Mouse (Mus musculus): ENCODE data around the gene Skap2.

The Skap2 gene

DNA sequence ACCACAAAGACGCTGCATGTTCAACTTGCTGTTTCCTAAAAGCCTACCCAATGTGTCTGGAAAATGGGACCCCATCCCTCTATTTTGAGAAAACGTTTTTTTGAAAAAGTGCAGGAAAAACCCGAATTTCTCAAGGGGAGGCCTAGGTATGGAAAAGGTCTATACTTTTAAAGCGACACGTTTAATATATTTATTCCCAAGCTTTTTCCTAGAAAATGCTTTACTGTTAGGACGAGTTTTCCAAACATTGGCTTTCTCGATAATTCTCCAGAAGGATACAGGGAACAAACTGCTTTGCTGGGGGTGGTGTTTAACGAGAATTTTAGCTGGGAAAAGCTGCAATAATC is 6.8 kb downstream of the Skap2 start:
- no peak for DNase-seq (ENCODE audit: low spot score)

DNA sequence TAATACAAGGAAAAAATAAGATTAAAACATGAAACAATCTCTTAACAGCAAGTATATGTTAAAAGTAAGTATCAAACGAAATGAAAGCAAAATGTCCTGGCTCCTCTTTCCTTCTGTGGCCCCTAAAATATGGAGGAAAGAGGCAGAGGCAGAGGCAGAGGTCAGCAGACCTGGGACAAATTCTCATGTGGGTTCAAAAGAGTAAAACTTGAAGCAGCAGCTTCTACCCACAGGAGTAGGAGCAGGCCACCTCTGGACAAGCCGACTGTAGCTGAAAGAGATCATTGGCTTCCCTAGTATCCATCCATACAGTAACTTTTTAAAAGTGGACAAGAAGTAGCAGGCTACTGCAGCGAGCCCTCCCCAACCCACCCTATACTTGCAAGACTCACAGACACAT is 7.4 kb downstream of the Skap2 start:
- DNase-seq (ENCODE audit: low spot score), result no peak

DNA sequence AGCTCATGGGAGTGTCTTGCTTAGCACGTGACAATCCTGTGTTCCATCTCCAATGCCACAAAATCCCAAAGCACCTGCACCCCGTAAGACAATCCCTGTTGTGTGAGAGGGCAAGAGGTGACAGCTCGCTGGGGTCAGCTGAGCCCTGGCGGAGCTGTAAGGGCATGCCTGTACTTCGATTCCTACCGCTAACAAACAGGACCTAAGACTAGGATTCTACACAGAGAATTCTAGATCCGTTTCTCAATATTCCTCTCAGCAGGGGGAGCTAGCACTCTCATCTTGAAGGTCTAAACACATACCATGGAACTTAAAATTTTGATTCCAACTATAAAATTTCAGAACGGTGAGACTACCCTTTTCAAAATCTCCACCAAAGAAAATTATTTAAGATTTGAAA is 9.7 kb downstream of the Skap2 start:
- DNase-seq (ENCODE audit: low spot score), result no peak

DNA sequence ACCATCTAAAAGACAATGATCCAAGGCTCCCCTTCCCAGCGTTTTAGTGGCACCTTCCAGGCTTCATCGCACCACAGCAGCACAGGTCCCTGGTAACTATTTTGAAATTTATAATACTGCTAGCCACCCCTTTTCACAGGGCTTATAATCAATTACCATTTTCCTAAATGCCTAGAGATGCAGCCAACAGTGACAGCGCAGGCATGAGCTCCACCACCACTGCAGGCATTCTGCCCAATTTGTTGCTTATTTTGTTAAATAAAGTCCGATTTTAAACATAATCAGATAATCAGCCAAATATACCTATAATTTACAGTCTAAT is 13.2 kb downstream of the Skap2 start:
- no peak for DNase-seq (ENCODE audit: low spot score)

DNA sequence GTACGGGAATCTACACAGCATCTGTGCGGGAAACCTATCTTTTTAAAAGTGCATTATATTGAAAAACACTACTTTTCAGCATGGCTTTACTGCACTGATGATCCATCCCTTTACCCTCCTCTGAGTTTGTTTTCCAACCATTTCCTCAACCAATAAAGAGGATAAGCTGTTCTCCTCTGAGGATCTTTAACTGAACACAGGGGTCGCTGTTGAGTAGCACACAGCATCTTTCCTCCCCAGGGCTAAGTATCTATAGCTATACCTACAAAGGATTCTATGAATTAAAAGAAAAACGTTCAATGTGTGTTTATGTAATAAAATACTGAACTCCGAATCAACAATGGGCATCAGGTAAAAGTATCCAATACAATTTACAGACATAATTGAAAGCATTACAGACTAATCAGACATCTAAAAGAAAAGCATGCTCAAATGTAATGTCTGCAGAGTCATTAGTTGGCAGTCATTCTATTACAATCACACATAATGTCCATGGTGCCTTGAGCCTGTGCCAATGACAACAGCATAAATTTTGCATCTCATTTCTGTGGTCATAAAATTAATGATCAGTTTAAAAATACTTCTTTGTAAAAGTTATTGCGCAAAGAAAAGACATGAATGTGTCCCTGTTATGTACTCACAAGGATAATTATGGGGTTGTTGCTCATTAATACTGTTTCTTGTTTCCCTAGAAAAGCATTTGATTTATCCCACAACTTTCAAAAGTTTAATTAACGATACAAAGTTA is 13.8 kb downstream of the Skap2 start:
- DNase-seq (ENCODE audit: low spot score), result no peak

DNA sequence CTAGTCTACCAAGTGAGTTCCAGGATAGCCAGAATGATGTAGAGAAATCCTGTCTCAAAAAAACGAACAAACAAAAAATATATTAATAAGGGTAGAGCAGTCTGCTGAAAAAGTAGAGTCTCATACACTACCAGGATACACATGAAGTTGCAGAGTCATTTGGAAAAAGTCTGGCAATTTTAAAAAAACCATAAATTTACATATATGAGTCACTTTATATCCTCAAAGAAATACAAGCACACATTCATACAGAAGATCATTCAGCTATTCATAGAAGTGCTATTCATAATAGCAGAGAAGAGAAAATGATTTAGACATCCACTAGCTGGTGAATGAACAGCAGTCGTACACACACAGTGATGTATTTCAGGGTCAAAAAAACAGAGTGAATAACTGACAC is 24.4 kb downstream of the Skap2 start:
- DNase-seq (ENCODE audit: low spot score), result no peak

DNA sequence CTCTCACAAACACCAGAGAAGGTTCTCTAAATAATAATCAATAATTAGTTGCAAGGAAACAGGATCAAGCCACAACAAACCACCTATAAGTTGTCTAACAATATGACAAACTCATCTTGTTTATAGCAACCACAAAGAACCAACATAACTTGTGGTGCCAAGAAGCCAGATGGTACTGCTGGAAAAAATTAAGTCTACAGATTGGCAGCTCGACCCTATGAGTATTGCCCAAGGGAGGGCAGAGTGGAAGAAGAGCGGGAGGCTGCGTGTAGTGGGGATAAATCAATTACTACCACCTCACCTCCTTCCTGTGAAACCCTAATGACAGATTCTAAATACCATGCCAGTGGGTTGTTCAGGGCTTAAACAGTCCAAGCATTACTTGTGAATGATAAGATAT is 34.7 kb downstream of the Skap2 start:
- DNase-seq (ENCODE audit: low spot score), result no peak

DNA sequence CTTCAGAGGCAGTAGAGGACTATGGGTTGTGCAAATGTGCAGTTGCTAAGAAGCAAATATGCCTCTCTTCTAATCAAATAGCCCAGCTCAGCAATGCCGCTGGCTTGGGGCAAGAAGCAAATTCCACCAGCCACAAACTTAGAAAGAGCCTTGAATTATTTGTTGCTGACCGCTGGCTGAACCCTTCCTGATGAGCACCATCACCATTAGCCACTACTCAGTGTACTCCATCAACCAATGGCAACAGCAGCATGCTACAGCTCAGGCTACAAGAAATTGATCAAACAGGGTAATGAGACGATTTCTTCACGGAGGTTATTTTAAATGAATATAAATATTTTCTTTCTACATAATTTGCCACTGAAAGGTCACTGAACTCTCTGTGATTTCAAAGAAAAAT is 36.6 kb downstream of the Skap2 start:
- DNase-seq (ENCODE audit: low spot score), result no peak

DNA sequence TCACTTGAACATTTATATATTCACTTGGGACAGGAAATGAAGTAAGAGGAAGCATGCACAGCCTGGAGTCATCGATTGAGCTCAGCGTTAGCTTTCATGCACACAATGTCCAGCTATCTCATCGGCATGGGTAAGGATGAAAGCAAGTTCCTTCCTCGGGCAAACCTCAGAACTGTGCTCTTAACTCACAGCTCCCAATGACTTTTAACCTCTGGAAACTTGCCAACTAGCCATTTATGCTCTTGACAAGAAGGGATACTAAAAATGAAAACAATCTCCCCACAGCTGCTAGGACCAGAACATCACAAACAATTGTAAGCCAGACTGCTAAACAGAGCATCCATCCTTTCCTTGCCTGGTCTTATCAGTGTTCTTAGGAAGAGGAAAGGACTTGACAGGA is 53.4 kb downstream of the Skap2 start:
- no peak for DNase-seq (ENCODE audit: low spot score)

DNA sequence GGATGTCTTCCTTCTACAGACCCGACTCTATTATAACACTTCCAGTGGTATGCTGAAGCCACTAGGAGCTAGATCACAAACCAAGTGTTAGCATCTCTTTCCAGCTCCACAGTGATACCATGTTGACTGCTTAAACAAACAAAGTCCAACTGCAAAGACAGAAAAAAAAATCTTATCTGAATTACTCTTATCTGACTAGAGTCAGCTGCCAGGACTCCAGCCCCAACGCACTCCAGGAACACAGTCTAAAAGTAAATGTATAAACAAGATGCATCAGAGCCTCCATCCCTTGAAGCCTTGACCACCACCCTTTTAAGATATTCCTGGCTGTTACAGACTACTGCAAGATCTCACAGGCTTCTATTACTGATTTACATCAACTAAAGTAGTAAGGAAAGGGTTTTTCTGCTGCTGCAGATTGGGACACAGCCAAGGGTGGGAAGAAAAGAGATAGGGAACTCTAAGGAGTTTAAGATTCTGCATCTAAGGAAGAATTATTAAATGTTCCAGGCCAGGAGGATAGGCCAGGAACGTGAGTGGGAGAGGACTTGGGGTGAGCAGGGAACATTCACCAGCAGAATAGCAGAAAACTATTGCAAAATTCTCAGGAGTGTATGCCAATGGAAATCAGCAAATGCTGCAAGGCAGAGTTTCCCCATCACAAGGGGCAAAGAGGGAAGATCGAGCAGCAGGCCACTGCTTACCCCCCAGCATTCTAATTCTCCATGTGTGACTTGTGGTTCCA is 56.1 kb downstream of the Skap2 start:
- DNase-seq (ENCODE audit: low spot score), result no peak

DNA sequence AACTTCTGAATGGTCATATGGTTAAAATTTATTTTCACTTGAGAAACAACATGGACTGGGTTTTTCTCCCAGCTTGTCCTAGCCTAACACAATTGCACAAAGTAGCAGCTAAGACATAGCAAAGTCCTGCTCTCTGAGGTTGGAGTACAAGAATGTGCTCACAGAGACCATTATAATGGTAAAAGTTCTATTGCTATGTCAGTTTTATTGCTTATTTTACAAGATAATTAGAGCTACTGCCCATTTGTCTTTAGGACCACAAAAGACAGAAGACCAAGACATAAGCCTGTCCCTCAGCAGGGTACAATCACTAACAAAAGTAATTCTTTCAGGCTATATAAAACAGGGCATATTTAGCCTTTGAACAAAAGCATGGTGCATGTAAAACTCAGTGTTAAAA is 64.7 kb downstream of the Skap2 start:
- no peak for DNase-seq (ENCODE audit: low spot score)

DNA sequence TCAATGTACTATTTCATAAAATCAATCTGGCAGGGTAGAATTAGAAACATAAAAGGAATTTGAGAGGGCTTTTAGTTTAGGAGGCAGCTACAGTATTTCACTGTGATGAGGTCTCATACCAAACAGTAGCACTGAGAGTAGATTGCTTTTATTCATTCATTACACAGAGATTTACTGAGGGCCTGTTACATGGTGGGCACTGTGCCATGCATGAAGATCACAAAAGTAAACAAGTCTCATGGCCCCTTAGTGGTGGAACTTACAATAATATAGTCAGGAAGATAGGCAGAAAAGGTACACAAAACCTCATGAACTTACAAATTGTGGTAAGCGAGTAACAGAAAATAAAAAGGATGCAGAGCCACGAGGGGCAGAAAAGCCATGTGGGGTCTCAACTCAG is 67.4 kb downstream of the Skap2 start:
- no peak for DNase-seq (ENCODE audit: low spot score)

DNA sequence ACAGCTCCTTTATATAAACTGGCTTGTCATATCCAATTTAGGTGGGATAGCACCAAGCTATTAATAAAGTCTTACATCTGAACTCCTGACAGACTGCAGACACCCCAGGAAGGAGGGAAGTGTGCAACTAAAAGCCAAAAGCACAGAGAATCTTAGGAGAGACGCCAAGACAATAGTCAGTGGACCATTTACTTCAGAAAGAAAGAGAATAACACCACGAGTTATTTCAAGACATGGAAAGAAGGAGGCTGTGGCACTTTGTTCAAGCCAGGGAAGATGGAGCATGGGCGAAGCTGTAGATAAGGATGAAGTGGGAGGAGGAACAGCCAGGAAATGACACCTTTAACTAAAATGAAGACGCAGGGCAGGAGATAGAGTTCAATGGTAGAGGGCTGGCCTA is 78.4 kb downstream of the Skap2 start:
- DNase-seq (ENCODE audit: low spot score), result no peak

DNA sequence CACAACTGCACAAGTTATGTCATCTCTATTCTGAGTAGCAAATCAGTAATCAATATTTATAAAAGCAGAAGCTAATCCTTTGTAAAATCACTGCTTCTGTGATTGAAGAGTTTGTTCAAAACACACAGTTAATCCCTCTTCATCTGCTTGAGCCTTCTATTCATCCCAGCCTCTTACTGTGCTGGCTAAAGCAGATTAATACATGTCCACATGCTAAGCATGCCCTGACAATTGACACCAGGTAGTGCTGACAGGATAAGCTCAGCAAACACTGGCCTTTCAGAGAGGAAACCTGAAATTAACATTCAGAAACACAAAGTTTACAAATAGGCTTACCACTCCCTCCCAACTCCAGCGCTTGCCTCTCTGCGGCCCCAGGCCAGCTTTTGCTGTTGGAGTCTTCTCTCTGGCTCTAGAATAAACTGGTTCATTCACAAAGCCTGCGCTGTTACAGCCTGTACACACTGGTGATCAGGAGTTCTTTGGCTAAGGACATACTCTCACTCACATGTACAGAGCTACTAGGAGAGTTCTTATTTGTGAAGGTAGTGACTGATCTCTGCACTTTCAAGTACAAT is 79.2 kb downstream of the Skap2 start:
- DNase-seq (ENCODE audit: low spot score), result no peak

DNA sequence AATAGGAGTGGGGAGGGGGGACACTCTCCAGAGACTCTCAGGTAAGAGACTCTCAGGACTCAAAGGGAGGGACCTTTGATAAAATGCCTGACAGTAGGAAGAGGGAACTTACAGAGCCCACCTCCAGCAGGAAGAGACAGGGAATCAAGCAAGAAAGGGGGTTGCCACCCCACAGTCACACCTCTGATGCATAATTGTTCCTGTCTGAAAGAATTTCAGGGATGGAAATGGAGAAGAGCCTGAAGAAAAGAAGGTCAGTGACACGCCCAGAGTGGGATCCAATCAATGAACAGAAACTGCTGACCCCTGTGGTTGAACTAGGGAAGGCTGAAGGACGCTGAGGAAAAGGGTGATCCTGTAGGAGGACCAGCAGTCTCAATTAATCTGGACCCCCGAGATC is 85.2 kb downstream of the Skap2 start:
- no peak for DNase-seq (ENCODE audit: low spot score)

DNA sequence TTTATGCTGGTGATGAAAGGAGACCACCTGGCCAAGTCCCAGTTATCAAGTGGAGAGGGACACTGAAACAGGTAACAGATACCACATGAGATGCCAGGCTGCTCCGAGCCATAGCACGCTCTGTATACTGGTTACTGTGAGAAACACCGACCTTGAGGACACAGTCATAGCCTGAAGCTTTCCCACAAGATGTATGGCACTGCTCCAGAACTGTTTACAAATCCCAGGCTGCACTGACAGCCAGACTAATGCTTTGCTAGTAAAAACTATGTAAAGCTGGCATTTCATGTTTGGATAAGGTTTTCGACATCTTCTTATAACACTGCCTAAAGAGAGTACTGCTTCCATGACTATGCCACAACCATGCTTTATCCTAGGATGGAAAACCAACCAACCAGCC is 90.5 kb downstream of the Skap2 start:
- no peak for DNase-seq (ENCODE audit: low spot score)

DNA sequence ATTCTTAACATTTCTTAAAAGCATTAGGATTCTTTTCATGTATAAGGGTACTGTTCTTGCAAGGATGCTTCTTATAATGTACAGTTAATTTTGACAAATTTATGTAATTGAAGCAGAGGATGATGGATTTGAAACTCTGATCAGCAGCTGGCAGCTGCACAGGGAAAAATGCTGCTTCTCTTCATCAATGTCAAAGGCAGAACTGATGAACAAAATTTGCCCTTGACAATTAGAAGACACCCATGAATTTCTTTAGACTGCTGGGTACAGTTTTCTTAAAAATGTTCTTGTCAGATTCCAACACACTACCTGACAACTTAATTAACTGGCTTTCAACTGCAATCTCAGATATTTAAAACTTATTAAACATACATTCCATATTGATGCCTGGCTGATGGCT is 103.9 kb downstream of the Skap2 start:
- DNase-seq (ENCODE audit: low spot score), result no peak

DNA sequence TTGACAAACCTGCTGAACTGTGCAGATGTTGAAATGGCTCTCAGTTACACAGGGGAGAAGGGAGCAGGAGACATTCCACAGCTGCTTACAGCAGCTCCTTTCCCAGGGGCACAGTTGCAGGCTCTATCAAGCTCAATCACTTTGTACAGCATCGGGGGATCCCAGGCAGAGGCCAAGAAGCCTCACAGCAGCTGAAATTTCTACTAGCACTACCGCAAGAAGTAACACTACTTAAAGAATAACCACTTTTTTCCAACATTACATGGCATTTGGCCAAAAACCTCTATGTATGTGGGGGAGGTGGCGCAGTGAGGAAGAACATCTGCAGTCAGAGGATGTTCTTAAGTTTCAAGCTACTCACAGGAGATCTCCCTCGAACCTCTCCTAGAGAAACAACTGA is 106.7 kb downstream of the Skap2 start:
- DNase-seq (ENCODE audit: low spot score), result no peak

DNA sequence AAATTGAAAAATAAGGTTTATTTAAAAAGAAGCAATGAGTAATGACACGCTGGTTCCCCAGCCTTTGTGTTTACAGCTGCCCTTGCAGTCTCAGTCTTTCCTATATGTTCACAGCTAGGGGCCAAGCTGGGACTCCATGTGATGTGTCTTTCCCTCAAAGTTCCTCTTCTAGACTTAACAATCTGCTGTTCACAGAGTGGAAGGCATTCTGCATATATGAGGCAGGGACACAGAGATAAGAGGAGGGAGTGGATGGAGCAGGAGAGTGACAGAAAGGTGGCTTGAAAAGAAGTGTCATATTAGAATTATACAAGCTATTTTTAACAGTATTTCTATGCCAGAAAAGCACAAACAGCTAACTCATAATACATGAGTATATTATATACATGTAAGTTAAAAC is 110.8 kb downstream of the Skap2 start:
- DNase-seq (ENCODE audit: low spot score), result no peak

DNA sequence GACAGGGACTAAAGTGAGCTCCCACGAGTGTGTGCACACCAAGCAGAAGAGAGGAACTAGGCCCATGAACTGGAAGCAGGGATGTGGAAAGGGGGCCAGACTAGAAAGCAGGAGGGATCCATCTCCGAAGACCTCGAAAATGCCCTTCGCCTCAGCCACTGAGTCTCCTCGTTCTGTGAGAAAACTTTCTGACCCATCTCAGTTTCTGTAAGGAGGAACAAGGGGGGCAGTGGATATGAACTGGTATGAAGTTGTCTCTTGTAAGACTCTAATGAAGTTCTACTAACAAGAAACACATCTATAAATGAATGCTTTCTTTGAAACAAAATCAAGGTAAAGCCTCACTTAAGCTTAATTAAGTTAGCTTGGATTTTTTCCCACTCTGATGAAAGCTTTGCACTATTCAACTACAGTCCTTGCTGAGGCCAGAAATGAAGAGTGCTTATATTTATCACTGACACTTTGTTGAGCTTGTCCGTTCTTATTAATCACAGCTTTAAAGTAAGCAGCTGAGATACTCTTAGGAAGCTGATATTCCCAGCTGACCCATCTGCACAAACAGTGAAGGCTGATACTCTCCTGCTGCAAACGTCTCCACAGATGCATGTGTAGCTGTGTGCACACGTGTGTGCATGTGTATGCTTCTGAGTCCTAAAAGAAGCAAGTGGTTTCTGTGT is 113.9 kb downstream of the Skap2 start:
- DNase-seq (ENCODE audit: low spot score), result no peak

DNA sequence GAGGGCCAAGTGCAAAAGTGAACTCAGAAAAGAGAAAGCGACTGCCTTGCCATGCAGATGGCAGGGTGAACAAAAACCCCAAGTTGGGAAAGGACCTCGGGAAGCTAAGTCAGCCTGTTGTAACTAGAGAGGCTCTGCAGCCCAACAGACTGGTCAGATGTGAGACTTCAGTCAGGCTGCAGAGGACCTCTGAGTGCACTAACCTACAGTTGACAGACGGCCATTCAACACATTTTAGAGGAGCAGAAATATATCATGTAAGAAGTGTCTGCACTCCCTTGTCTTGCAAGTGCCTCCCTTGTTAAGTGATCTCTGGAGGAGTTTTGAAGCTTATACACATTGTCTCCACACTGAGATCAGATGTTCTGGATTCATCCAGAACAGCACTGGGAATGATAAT is 116.6 kb downstream of the Skap2 start:
- DNase-seq (ENCODE audit: low spot score), result no peak

DNA sequence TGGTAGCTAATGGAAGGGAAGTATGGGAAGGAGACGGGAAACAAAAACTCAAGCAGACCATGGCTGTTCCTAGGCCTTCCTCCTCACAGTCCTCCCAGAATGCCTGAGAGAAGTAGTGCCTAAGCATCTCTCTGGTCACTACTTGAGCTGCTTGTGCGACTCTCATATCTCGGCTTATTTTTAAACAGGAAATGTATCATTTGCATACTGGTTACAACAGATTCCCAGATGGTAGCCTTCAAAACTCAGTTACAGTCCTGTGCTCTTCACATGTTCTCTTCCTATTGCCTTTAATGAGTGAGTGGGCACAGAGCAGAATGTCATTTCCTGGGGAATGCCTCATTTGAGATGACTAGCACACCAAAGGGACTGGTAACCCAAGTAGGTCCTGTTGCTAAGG is 117.6 kb downstream of the Skap2 start:
- DNase-seq (ENCODE audit: low spot score), result no peak

DNA sequence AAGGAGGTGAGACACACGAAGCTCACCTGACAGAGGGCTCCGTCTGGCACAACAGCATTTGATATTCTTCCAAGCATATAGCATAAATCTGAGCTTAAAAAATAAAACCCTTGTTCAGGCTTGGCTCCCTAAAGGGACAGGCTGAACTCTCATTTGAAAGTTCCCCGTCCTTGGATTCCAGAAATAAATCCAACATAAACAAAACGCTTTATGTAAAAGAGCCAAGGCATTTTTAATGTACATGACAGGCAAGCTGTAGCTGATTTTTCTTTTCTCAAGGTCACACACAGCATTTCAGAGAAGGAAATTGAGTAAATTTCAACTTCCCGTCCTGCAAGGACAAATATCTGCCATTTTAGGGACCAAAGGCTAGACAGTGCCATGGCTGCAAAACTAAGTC is 122.0 kb downstream of the Skap2 start:
- DNase-seq (ENCODE audit: low spot score), result no peak

Data from ovary, postnatal 10 days (tissue).